Mouse (Mus musculus): ENCODE measurements at regions not wholly inside any gene's neighbourhood (a gene's known extent, or its start where the extent isn't known, plus 50 kb on each side); places are given as distances from the start of the nearest gene placed in this dataset.

- WGBS: 46% methylated on average over 7 of the region's 7 CpGs
These were observed 54.7 kb upstream of the Irx5 start for GRCm38 (mm10) chr8:92302694-92303093.

GRCm38 (mm10) chr8:92301029-92301428, 56.4 kb upstream of the Irx5 start:
- WGBS: 61% methylated on average over 3 of the region's 3 CpGs
- DNase-seq (ENCODE audit: low read depth, low spot score): no peak

More at GRCm38 (mm10) chr8:92302694-92303093, 54.7 kb upstream of the Irx5 start:
- no peak for DNase-seq (ENCODE audit: low read depth, low spot score)

GRCm38 (mm10) chr8:92286841-92287811, 70.3 kb upstream of the Irx5 start:
- 58% methylated on average over 26 of the region's 26 CpGs for WGBS
- DNase-seq (ENCODE audit: low read depth, low spot score): no peak

- 84% methylated on average over 5 of the region's 5 CpGs for WGBS
- DNase-seq (ENCODE audit: low read depth, low spot score): no peak
These were observed 81.7 kb upstream of the Irx5 start for GRCm38 (mm10) chr8:92275755-92276154.

- WGBS: 85% methylated on average over 1 of the region's 1 CpGs
- no peak for DNase-seq (ENCODE audit: low read depth, low spot score)
These were observed 84.7 kb upstream of the Irx5 start for GRCm38 (mm10) chr8:92272726-92273125.

- WGBS: 73% methylated on average over 5 of the region's 5 CpGs
- DNase-seq (ENCODE audit: low read depth, low spot score): no peak
These were observed 85.4 kb upstream of the Irx5 start for GRCm38 (mm10) chr8:92272073-92272472.

GRCm38 (mm10) chr8:92270636-92271035, 86.8 kb upstream of the Irx5 start:
- DNase-seq (ENCODE audit: low read depth, low spot score): no peak

- no peak for DNase-seq (ENCODE audit: low read depth, low spot score)
- WGBS: 75% methylated on average over 6 of the region's 6 CpGs
These were observed 90.0 kb upstream of the Irx5 start for GRCm38 (mm10) chr8:92267415-92267814.

GRCm38 (mm10) chr8:92260056-92260455, 97.4 kb upstream of the Irx5 start:
- DNase-seq (ENCODE audit: low read depth, low spot score): no peak
- WGBS: 84% methylated on average over 8 of the region's 8 CpGs

- 58% methylated on average over 6 of the region's 6 CpGs for WGBS
- DNase-seq (ENCODE audit: low read depth, low spot score): no peak
These were observed 99.2 kb upstream of the Irx5 start for GRCm38 (mm10) chr8:92258258-92258657.

- no peak for DNase-seq (ENCODE audit: low read depth, low spot score)
- 62% methylated on average over 8 of the region's 8 CpGs for WGBS
These were observed 104.6 kb upstream of the Irx5 start for GRCm38 (mm10) chr8:92252597-92253375.

- no peak for DNase-seq (ENCODE audit: low read depth, low spot score)
- WGBS: 74% methylated on average over 4 of the region's 4 CpGs
These were observed 111.1 kb upstream of the Irx5 start for GRCm38 (mm10) chr8:92246301-92246700.

GRCm38 (mm10) chr8:92240686-92241275, 116.6 kb upstream of the Irx5 start:
- 84% methylated on average over 13 of the region's 13 CpGs for WGBS
- no peak for DNase-seq (ENCODE audit: low read depth, low spot score)

- DNase-seq (ENCODE audit: low read depth, low spot score): no peak
- WGBS: 61% methylated on average over 23 of the region's 23 CpGs
These were observed 125.8 kb upstream of the Irx5 start for GRCm38 (mm10) chr8:92231326-92232225.

- no peak for DNase-seq (ENCODE audit: low read depth, low spot score)
- WGBS: 86% methylated on average over 2 of the region's 2 CpGs
These were observed 127.9 kb upstream of the Irx5 start for GRCm38 (mm10) chr8:92229526-92229925.

- DNase-seq (ENCODE audit: low read depth, low spot score): no peak
- WGBS: 84% methylated on average over 3 of the region's 3 CpGs
These were observed 132.5 kb upstream of the Irx5 start for GRCm38 (mm10) chr8:92224929-92225328.

GRCm38 (mm10) chr8:92222992-92223391, 134.4 kb upstream of the Irx5 start:
- 50% methylated on average over 3 of the region's 3 CpGs for WGBS

GRCm38 (mm10) chr8:92219181-92219890, 138.1 kb upstream of the Irx5 start:
- 75% methylated on average over 9 of the region's 9 CpGs for WGBS
- DNase-seq (ENCODE audit: low read depth, low spot score): no peak

More at GRCm38 (mm10) chr8:92222992-92223391, 134.4 kb upstream of the Irx5 start:
- DNase-seq (ENCODE audit: low read depth, low spot score): no peak

GRCm38 (mm10) chr8:92217521-92217920, 139.9 kb upstream of the Irx5 start:
- 82% methylated on average over 2 of the region's 2 CpGs for WGBS
- DNase-seq (ENCODE audit: low read depth, low spot score): no peak
